Mouse (Mus musculus) lung, postnatal 0 days (tissue): Measurements from ENCODE around the gene Spib. TPM values are rescaled to one million over a fixed set of nuclear protein-coding genes. Genes with fewer than 3 reads are reported as not detected.

ENCODE experiments used
- ATAC-seq: fragments of 200-750 bp; cut with Nextera tagmentation; 2 replicates; pipeline ENCODE4 v1.8.0; 2017; ENCODE audit warnings: moderate library complexity
- DNase-seq: peaks from one replicate; pipeline ENCODE4 v3.0.0-alpha.2; 2016; ENCODE audit warnings: low spot score
- H3K27ac ChIP-seq: fragments of 300-500 bp; sonication (generic); 2 replicates; pipeline ENCODE4 v1.5.1; 2014; ENCODE audit warnings: antibody characterized with exemption, mild to moderate bottlenecking, low read length, mixed read lengths
- H3K27me3 ChIP-seq: fragments of 300-500 bp; sonication (generic); replicated peaks from 2 replicates; pipeline ENCODE4 v1.6.1; 2014; ENCODE audit warnings: low read length, mixed read lengths; ENCODE audit not compliant: insufficient read depth
- H3K36me3 ChIP-seq: fragments of 300-500 bp; sonication (generic); 2 replicates; pipeline ENCODE4 v1.6.1; 2014; ENCODE audit warnings: low read length, mixed read lengths; ENCODE audit not compliant: insufficient read depth
- H3K4me1 ChIP-seq: fragments of 300-500 bp; sonication (generic); 2 replicates; pipeline ENCODE4 v1.6.1; 2014; ENCODE audit warnings: antibody characterized with exemption, low read depth, low read length, mixed read lengths; ENCODE audit not compliant: insufficient read depth
- H3K4me2 ChIP-seq: fragments of 300-500 bp; sonication (generic); replicated peaks from 2 replicates; pipeline ENCODE4 v1.6.1; 2014; ENCODE audit warnings: low read depth, mild to moderate bottlenecking, low read length, moderate library complexity, mixed read lengths
- H3K4me3 ChIP-seq: fragments of 300-500 bp; sonication (generic); 2 replicates; pipeline ENCODE4 v1.5.1; 2014; ENCODE audit warnings: low read depth, low read length
- H3K9ac ChIP-seq: fragments of 300-500 bp; sonication (generic); replicated peaks from 2 replicates; pipeline ENCODE4 v1.6.1; 2014; ENCODE audit warnings: low read depth, mild to moderate bottlenecking
- H3K9me3 ChIP-seq: fragments of 300-500 bp; sonication (generic); 2 replicates; pipeline ENCODE4 v1.6.1; 2016; ENCODE audit warnings: low read length, mixed read lengths
- CTCF ChIP-seq: IDR thresholded peaks from 2 replicates; pipeline ENCODE4 v1.5.1; 2016; ENCODE audit warnings: antibody characterized with exemption, mild to moderate bottlenecking
- EP300 ChIP-seq: IDR thresholded peaks from 2 replicates; pipeline ENCODE4 v1.6.1; 2016; ENCODE audit warnings: antibody characterized with exemption, mild to moderate bottlenecking, control low read depth
- WGBS: fragments of 180-500 bp; shearing (Covaris S2); extraction: QIAGEN DNeasy Blood & Tissue Kit; methylation state at CpG from one replicate; pipeline ENCODE4 v1.1.7; 2014; 5-methylcytosine and 5-hydroxymethylcytosine counted together
- microRNA-seq: library from miRNA; unstranded; fragments of <30 nt; microRNA quantifications from one replicate; pipeline ENCODE4, GENCODE M21; 2016
- polyA plus RNA-seq: library from polyadenylated mRNA; unstranded; fragments of >200 nt; fragmentation: Nextera tagmentation; extraction: Ambion mirVana; gene quantifications from 2 replicates; pipeline ENCODE4 v1.2.1, GENCODE M21; 2015

The Spib gene
- polyA plus RNA-seq, 1 experiment from 2014 or later, result 0.72 TPM

- Histone ChIP-seq H3K9ac (no peak overlapping the region), H3K9me3 (no peaks in the 10 kb centered on the region), H3K4me1 (no peaks in the 10 kb centered on the region), H3K27ac (no peak overlapping the region), H3K4me2 (no peak overlapping the region), H3K27me3 (no peaks in the 10 kb centered on the region), H3K4me3 (no peak overlapping the region), H3K36me3 (peaks cover 11% of the 10 kb centered on the region; the same call in 1 of the 2 replicates)
- no peak for DNase-seq
- 84% methylated on average over 7 of the region's 7 CpGs for WGBS
- ATAC-seq, result no peak
- no peak for TF ChIP-seq EP300
- no peak for TF ChIP-seq CTCF
Observed at GRCm38 (mm10) chr7:44487936-44488335, 43.9 kb downstream of the Spib start.

GRCm38 (mm10) chr7:44486927-44487575 lies 44.8 kb downstream of the Spib start:
- Histone ChIP-seq H3K9me3 (no peaks in the 10 kb centered on the region), H3K27ac (no peak overlapping the region), H3K4me3 (no peak overlapping the region), H3K36me3 (peaks cover 11% of the 10 kb centered on the region; the same call in 1 of the 2 replicates), H3K4me1 (no peaks in the 10 kb centered on the region), H3K9ac (no peak overlapping the region), H3K27me3 (no peaks in the 10 kb centered on the region), H3K4me2 (no peak overlapping the region)
- no peak for ATAC-seq
- no peak for TF ChIP-seq CTCF
- 59% methylated on average over 13 of the region's 13 CpGs for WGBS
- DNase-seq, result no peak

GRCm38 (mm10) chr7:44485572-44486195 lies 46.2 kb downstream of the Spib start:
- no peak for TF ChIP-seq EP300
- no peak for TF ChIP-seq CTCF
- Histone ChIP-seq H3K9ac (no peak overlapping the region), H3K9me3 (no peaks in the 10 kb centered on the region), H3K4me1 (no peaks in the 10 kb centered on the region), H3K4me2 (no peak overlapping the region), H3K27ac (no peak overlapping the region), H3K36me3 (peaks cover 5% of the 10 kb centered on the region; the same call in 1 of the 2 replicates), H3K27me3 (no peaks in the 10 kb centered on the region), H3K4me3 (no peak overlapping the region)
- ATAC-seq (no peak), DNase-seq (no peak)
- WGBS, result 73% methylated on average over 6 of the region's 7 CpGs

GRCm38 (mm10) chr7:44484841-44485571 lies 46.9 kb downstream of the Spib start:
- WGBS, result 32% methylated on average over 5 of the region's 5 CpGs
- Histone ChIP-seq H3K9ac (no peak overlapping the region), H3K27me3 (no peaks in the 10 kb centered on the region), H3K4me3 (no peak overlapping the region), H3K27ac (no peak overlapping the region), H3K9me3 (no peaks in the 10 kb centered on the region), H3K4me1 (no peaks in the 10 kb centered on the region), H3K4me2 (no peak overlapping the region), H3K36me3 (peaks cover under 1% of the 10 kb centered on the region; the same call in 1 of the 2 replicates)
- TF ChIP-seq EP300 (no peak), CTCF (peak; percentile 99)
- ATAC-seq (peak; percentile 68), DNase-seq (peak; percentile 77)

GRCm38 (mm10) chr7:44484109-44484508 lies 47.8 kb downstream of the Spib start:
- Histone ChIP-seq H3K4me3 (no peak overlapping the region), H3K27ac (no peak overlapping the region), H3K9ac (no peak overlapping the region), H3K4me1 (no peaks in the 10 kb centered on the region), H3K36me3 (no peaks in the 10 kb centered on the region; the same call in 1 of the 2 replicates), H3K4me2 (no peak overlapping the region), H3K9me3 (no peaks in the 10 kb centered on the region), H3K27me3 (no peaks in the 10 kb centered on the region)
- no peak for ATAC-seq
- TF ChIP-seq EP300 (no peak), CTCF (no peak)
- no peak for DNase-seq
- 90% methylated on average over 1 of the region's 1 CpGs for WGBS

- Histone ChIP-seq H3K4me3 (no peak overlapping the region), H3K27ac (no peak overlapping the region), H3K27me3 (no peaks in the 10 kb centered on the region), H3K36me3 (no peaks in the 10 kb centered on the region), H3K9ac (no peak overlapping the region), H3K4me1 (no peaks in the 10 kb centered on the region), H3K9me3 (no peaks in the 10 kb centered on the region), H3K4me2 (no peak overlapping the region)
- TF ChIP-seq CTCF (no peak), EP300 (no peak)
- 55% methylated on average over 3 of the region's 3 CpGs for WGBS
- DNase-seq, result no peak
- no peak for ATAC-seq
Observed at GRCm38 (mm10) chr7:44482836-44483435, 48.9 kb downstream of the Spib start.

Small RNA genes within 50 kb of the gene (microRNA-seq; reads per million reads assigned to microRNA genes)
- not detected for gene Mir7053

Other genes starting within 250 kb of the Spib start
- gene Clec11a, start 225.2 kb downstream of the Spib start, polyA plus RNA-seq, result 2.1 and 2.5 TPM in 2 replicates
- gene Shank1, start 221.8 kb downstream of the Spib start, polyA plus RNA-seq, result 0.23 and 0.27 TPM in 2 replicates
- gene Syt3, start 148.0 kb downstream of the Spib start, polyA plus RNA-seq, result 0.85 and 1.4 TPM in 2 replicates
- 0.87 and 1.2 TPM in 2 replicates for gene 1700008O03Rik, start 146.3 kb downstream of the Spib start, polyA plus RNA-seq
- gene Lrrc4b, start 103.1 kb downstream of the Spib start, polyA plus RNA-seq, result 0.51 and 0.76 TPM in 2 replicates
- gene Aspdh, start 66.7 kb downstream of the Spib start, polyA plus RNA-seq, result not detected in 2 replicates
- gene Josd2, start 64.1 kb downstream of the Spib start, polyA plus RNA-seq, result 93.7 and 110 TPM in 2 replicates
- gene Emc10, start 35.5 kb downstream of the Spib start, polyA plus RNA-seq, result 59.3 and 69.2 TPM in 2 replicates
- 11.4 and 12.0 TPM in 2 replicates for gene Fam71e1, start 35.5 kb downstream of the Spib start, polyA plus RNA-seq
- gene Mybpc2, start 7.4 kb downstream of the Spib start, polyA plus RNA-seq, result 0.37 and 0.46 TPM in 2 replicates
- gene Pold1, start 16.8 kb upstream of the Spib start, polyA plus RNA-seq, result 13.5 and 17.5 TPM in 2 replicates
- gene Nr1h2, start 21.9 kb upstream of the Spib start, polyA plus RNA-seq, result 74.8 and 84.3 TPM in 2 replicates
- 824 and 832 TPM in 2 replicates for gene Napsa, start 40.3 kb upstream of the Spib start, polyA plus RNA-seq
- 3.8 TPM in 2 replicates for gene Kcnc3, start 58.6 kb upstream of the Spib start, polyA plus RNA-seq
- gene Myh14, start 138.8 kb upstream of the Spib start, polyA plus RNA-seq, result 202 and 215 TPM in 2 replicates
- not detected in 2 replicates for gene Izumo2, start 176.7 kb upstream of the Spib start, polyA plus RNA-seq
- 45.1 and 48.3 TPM in 2 replicates for gene Vrk3, start 216.3 kb upstream of the Spib start, polyA plus RNA-seq
- gene Zfp473, start 219.0 kb upstream of the Spib start, polyA plus RNA-seq, result 0.31 and 0.38 TPM in 2 replicates